Mouse (Mus musculus) thymus, postnatal 25 days (tissue): ENCODE data around the gene Glt8d1.

Experiments
- DNase-seq: peaks from one replicate; pipeline ENCODE4 v3.0.0; 2022

The Glt8d1 gene

DNA sequence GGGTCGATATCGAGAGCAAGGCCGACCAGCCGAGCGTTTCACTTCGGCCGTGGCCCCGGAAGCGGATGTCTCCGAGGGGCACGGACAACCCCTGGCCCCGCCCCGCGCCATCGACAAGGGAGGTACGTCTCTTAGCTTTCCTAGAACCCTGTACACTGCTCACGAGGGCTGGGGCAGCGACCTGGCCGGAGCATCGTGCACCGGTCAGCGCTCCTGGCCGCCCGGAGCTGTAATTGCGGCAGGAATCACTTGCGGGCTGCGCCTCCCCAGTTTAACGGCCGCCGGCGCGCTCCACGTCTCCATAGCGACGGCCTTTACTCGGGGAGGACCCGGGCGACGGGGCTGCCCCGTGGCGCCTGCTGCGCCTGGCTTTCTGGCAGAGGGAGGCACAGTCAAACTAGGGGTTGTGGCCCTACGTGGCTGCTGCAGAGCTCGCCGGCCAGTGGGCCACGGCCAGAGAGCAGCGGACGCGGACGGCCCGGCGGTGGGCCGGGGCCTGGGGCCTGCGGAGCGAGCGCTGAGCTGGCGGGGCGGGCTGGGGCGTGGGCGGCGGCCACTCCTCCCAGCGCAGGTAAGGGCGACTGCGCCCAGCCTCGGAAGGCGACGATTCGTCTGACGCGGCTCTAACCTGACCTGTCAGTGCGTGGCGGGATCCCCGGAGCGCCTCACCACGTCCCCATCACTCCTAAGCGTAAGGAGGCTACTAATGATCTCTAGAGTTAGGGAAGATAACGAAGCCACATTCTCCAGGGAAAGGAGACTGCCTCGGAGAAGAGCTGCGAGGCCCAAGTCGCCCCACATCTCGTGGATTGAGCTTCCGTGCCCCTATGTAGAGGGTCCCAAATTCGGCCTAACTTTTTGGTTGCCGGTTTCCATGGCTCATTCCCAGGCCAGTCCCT, at the start of gene Glt8d1, which contains the start of gene Spcs1:
Glt8d1 (plus strand) TSS at position 94 of the 899 bp plus-strand sequence.
Spcs1 (minus strand) TSS at position 366 of the 899 bp plus-strand sequence.
- peak; percentile 89 for DNase-seq

DNA sequence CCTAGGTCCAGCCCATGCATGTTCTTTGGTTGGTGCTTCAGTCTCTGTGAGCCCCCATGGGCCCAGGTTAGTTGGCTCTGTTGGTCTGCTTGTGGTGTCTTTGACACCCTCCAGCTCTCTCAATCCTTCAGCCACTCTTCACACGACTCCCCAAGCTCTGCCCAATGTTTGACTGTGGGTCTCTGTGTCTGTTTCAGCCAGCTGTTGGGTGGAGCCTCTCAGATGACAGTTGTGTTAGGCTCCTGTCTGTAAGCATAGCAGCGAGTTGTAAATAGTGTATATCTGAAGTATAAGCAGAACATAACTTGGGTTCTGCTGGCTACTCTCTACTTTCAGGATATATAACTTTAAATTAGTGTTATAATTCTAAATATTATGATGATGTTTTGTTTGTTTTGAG, 42.7 kb upstream of the Glt8d1 start:
- DNase-seq: no peak

DNA sequence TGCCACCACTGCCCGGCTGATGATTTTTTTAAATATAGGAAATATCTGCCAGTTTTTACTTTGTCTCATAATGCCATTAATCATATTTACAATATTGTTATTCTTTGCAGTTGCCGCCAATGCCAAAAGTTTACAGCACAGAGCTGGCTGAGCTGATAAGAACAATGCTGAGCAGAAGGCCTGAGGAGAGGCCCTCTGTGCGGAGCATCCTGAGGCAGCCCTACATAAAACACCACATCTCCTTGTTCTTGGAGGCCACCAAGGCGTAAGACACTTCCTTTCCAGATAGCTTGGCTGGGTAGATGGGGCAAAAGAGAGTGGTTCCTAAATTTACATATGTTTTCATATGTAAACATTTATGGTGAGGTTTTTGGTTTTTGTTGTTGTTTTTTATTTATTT, 42.2 kb upstream of the Glt8d1 start:
- DNase-seq: no peak

DNA sequence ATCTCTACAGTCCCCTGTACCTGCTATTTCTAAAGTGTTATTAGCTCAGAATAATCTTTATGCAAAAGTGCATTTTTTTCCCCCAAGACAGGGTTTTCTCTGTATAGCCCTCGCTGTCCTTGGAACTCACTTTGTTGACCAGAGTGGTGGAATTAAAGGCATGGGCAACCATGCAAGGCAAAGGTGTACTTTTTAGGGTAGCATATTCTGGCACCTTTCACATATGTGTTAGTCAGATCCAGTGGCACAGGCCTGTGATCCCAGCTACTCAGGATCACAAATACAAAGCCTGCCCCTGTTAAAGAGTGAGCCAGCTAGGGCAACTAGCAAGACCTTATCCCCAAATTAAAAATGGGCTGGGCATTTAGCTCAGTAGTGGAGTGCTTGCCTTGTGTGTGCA, 40.8 kb upstream of the Glt8d1 start:
- no peak for DNase-seq

DNA sequence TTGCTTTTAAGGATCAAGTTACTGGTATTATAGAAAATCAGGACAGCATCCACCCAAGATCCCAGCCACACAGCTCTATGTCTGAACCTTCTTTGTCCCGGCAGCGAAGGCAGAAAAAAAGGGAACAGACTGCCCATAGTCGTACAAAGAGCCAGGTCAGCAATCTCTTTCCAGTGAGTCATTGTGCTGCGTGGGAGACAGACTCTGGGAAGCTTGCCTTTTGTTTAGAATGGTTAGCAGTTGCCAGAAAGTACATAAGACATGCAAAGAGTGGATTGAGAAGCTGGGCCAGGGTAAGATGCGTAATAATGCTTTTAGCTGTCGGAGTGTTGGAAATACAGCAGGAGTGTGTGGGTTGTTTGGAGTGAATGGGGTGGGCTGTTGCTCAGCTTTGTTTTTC, 27.0 kb upstream of the Glt8d1 start:
- DNase-seq: no peak

DNA sequence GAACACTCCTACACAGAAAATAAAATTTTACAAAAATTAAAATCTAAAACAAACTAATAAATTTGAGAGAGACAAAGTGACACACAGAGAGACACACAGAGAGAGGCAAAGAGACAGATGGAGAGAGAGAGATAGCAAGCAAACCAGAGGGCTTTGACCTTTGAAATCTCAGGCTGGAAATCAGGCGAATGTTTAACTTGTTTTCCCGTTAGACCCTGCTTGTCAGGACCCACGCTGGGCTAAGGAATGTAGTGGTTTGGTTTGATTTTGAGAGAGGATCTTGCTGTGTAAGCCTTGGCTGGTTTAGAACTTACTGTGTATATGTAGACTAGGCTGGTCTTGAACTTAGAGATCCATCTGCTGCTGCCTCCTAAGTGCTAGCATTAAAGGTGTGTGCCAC, 25.0 kb upstream of the Glt8d1 start:
- no peak for DNase-seq

DNA sequence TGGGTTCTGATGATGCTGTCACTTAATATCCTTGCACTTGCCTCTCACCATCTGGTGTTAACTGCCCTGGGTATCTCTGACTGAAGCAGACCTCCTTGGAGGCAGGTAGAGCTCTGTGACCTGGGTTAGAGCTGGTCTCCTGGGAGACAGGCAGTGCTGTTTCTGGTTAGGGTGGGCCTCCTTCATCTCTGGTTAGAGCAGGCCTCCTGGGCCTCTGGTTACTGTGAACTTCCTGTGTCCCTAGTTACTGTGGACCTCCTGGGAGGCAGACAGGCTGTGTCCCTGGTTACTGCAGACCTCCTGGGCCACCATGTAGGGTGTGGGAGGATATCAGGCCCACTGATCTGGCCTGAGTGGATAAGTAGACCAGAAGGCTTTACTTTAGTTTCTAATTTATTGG, 4.8 kb upstream of the Glt8d1 start:
- DNase-seq: no peak

DNA sequence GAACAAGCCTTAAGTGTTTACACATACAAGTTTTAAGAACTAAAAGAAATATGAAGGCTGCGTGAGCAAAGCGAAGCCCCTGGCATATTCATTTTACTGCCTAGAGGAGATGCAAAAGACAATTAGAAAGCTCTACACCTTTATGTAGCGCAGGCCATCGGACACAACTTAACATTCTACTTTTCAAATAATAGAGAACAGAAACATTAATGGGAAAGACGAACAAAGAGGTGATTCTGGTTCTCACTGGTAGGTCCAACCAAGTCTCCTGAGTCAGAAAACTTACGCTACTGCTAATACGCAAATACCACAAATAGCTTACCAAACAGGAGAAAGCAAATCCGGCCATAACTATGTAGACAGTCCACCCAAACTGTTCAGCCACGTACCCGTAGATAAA, 844 bp upstream of the Glt8d1 start:
- no peak for DNase-seq

DNA sequence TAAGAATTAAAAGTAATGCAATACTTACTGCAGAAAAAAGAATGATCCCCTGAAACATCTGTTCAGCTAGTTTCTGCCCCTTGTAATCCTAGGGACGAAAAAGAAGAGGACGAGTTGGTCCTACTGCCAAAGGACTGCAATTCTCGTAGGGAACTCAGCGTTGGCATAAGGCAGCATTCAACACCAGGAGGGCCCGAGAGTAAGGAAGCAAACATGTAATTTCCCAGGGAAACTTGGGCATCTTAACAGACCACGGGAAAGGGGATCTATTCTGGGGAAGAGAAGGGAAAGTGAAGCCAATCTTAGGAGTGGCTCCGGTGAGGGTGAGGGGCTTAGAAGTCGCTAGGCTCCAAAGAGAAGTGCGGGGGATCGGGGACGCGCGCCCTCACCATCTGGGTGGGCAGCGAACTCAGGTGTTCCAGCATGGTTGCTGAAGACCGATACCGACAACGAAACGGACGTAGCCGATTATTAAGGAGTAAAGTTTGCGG, 339 bp upstream of the Glt8d1 start:
- DNase-seq: no peak

DNA sequence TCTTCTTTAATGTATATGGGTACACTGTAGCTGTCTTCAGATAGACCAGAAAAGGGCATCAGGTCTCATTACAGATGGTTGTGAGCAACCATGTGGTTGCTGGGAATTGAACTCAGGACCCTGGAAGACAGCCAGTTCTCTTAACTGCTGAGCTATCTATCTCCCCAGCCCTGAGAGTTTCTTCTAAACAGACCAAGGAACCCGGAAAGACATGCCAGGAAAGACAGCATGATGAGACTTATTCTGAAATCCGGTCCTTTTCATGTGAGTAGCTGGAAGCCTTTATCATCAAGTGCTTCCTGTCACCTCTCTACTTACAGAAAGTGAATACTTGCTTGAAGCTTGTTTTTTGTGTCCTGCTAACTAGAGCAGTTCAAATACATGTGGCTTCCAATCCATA, 3.3 kb downstream of the Glt8d1 start:
- DNase-seq: no peak

DNA sequence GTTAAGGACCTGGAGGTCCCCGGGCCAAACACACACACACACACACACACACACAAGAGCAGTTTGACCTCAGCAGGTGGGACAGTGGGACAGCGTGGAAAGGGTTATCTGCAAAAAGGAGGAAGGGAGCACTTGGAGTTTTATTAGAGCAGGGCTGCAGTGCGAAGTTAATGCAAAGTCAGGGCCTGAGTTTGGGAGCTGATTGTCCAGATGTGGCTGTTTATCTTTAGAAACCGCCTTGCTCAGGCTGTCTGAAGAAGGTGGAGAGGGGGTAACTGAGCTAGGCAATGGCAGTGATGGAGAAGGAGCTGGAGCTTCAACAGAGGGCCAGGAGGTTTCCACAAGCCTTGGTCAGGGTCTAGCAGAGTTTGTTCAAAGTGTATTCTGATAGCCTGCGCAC, 5.6 kb downstream of the Glt8d1 start:
- no peak for DNase-seq

DNA sequence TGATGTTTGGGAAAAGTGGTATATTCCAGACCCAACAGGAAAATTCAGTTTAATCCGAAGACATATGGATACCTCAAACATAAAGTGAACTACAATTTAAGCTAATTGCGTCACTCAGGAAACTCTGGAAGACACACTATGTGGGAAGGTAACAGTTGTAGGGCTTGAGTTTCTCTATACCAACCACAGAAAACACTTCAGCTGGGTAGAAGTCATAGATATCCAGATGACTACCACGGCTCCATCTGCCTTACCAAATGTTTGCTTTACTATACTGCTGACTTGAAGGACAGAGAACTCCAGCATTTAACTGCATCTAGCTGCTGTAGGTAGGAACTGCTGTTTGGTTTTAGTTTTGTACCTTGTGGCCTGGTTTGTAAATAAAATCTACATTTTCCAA, 10.4 kb downstream of the Glt8d1 start:
- no peak for DNase-seq

DNA sequence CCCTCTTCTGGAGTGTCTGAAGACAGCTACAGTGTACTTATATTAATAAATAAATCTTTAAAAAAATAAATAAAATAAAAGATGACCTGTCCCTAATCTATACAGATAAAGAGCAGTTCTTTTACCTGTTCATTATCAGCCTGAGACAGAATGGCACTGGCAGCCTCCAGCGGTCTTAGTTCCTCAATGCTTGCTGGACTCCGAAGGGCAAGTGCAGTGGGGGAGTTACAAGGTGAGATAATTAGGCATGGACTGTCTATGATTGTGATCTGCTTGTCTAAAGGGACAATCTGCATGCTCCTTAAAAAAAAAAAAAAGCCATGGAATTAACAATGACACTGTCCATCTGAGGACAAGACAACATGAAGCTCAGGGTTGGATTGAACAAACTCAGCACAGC, 12.7 kb downstream of the Glt8d1 start:
- no peak for DNase-seq

DNA sequence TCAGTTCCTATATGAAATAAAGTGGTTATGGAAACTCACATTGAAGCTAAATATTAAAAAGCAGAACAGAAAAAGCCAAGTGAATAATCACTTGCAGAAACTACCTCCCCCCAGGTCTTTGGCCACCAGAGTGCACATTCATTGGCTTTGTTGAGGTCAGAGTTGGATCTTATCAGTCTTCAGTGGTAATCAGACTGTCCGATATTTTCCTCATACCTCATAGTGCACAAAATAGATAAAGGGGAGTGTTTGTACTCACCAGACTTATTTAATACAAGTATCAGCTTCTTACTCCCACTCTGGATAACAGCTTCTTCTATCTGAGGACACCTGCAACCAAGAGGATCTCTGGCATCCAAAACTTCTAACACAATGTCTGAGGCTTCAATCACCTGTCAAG, 14.9 kb downstream of the Glt8d1 start:
- no peak for DNase-seq

DNA sequence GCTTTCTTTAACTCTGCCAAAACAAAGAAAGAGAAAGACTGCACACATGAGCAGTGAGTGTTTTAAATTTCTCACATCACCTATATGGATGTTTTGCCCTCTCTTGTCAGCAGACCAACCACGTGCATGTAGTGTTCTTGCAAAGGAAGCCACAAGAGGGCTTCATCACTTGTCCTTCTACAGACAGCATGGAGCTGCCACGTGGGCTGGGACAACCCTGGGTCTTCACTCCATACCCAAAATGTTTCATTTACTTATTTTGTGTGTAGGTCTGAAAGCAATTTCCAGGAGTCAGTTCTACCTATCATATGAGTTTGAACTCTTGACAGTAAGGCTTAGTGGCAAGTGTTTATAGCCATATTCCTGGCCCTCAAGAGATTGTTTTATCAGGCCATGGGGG, 16.7 kb downstream of the Glt8d1 start:
- peak; percentile 18 for DNase-seq

DNA sequence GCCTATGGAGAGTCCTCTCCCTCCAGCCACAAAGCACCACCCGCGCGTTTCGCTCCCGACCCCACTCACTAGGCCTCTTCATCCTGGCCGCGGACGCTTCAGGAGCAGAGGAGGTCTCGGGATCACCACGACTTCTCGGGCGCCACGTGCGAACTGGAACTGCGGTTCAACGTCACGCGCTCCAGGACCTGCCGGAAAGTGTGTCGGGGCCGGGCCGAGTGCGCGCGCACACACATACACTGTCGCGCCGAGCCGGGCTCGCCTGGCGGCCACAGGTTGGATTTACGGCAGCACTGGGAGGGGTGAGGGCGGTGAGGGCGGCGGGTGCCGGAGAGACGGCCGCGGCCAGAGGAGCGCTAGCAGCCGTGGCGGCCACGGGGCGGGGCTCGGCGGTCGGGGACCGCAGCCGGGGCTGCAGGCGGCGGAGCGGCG, 17.7 kb downstream of the Glt8d1 start, which contains the start of the genes Pbrm1 and Gnl3:
Pbrm1 (plus strand) TSS at position 279 of the 432 bp plus-strand sequence.
Gnl3 (minus strand) TSS at position 293 of the 432 bp plus-strand sequence.
- DNase-seq: peak; percentile 96

DNA sequence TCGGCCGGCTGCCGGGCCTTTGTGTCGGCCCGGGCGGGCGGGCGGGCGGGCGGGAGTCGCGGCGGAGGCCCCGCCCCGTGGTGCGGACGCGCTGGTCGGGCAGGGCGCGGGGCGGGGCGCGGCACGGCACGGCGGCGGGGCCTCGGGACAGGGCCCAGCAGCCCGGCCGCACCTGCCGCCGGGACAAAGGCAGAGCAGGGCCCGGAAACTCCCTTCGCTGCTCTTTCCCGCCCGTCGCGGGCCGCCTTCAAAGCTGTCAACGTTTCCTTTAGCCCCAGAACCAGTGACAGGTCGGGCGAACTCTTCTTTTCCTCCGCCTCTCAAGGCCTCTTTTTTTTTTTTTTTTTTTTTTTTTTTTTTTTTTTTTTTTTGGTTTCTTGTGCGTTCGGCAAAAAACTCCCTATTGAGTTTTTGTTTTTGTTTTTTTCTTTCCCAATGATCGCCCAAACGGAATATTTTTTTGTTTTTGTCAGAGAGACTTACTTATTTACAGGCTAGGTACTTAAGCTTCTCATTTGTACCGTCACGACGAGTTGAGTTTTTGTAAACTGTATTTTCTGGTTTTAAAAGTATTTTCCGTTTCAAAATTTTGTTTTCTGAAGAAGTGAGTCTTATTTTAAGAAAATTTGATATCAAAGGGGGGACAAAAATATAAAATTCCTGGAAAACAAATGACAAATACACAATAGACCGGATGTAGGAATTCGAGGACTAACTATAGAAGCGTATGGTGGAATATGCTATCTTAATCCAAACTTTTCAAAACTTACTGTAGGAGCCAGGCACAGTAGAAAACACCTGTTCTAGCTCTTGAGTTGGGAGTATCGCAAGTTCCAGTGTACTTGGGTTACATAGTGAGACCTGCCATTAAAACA, 18.4 kb downstream of the Glt8d1 start:
- peak; percentile 87 for DNase-seq

DNA sequence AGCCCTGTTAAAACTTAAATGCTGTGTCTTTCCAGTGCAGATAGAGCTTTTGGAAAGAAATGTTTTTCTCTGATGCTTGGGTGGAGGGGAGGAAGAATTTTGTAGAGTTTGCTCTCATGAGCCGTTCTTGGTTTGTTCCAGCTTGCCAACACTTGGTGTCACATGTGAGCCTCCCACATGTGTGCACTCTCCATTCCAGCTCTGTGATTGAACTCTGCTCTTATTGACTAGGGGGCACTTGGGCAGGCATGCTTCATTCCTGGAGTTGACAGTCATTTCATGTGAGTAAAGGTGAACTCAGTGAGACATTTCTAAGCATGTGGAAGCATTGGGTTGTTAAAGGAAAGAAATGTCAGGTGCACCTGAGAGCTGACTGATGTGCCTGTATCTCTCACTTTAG, 21.4 kb downstream of the Glt8d1 start:
- DNase-seq: no peak

DNA sequence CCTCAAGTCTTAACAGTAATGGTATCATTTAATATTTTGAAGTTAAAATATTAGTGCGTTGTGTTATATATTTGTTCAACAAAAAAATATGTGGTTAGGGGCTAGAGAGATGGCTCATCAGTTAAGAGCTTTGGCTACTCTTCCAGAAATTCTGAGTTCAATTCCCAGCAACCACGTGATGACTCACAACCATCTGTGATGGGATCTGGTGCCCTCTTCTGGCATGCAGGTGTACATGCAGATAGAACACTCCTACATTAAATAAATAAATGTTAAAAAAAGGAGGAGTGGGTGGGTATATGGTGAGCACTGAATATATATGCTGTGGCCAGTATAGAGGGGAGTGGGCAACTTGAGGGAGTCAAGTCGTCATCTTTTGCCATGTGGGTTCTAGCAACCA, 24.6 kb downstream of the Glt8d1 start:
- DNase-seq: peak; percentile 28

DNA sequence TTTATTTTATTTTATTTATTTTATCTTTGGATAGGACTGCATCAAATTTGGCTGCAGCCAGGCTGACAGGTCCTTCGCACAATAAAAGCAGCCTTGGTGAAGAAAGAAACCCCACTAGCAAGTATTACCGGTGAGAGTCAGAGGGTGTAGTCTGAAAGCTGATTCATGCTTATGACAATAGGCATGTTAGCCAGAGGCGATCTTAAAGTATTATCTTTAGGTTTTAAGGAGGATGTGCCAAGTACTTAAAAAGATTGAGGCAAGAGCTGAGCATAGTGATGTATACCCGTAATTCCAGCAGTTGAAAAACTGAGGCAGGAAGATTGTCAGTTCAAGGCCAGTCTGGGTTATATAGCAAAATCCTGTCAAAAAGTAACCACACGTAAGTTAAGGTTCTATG, 44.1 kb downstream of the Glt8d1 start:
- no peak for DNase-seq

DNA sequence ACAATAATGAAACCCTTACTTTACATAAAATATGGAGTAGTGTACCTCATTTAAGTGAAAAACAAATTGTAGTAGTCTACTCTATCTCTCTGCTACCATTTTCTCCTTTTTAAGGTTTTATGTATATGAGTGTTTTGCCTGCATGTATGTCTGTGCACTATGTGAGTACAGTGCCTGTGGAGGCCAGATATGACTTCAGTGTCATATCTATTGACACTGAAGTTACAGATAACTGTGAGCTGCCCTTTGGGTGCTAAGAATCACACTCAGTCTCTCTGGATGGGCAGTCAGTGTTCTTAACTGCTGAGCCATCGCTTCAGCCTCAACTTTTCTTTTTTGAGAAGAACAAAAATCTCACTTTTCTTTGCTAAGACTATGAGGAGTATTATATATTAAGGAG, 44.6 kb downstream of the Glt8d1 start:
- no peak for DNase-seq
